Mouse (Mus musculus): ENCODE measurements at regions not wholly inside any gene's neighbourhood (a gene's known extent, or its start where the extent isn't known, plus 50 kb on each side); places are given as distances from the start of the nearest gene placed in this dataset.
"Not testable (repeated sequence)": the region's sequence is repeated elsewhere in the genome, so short reads cannot be mapped to it uniquely, and the experiment has no call there.

GRCm38 (mm10) chr2:53632816-53633474, 441.4 kb downstream of the Arl6ip6 start:
- H3K4me1 ChIP-seq (replicated peaks); H3K36me3 ChIP-seq; H3K4me2 ChIP-seq; H3K27ac ChIP-seq; H3K27me3 ChIP-seq; H3K9me3 ChIP-seq; H3K4me3 ChIP-seq (replicated peaks); H3K9ac ChIP-seq (replicated peaks); ATAC-seq (ENCODE audit: insufficient number of reproducible peaks, insufficient read depth, low FRiP score, low TSS enrichment, low read depth): not testable (repeated sequence)
- WGBS, result 68% methylated on average over 19 of the region's 19 CpGs

GRCm38 (mm10) chr2:53668599-53669372, 416.6 kb downstream of the Rprm start:
- Histone ChIP-seq H3K4me1 (replicated peaks) (no peaks in the 10 kb centered on the region), H3K9ac (replicated peaks) (no peak overlapping the region), H3K4me2 (no peak overlapping the region), H3K27me3 (no peaks in the 10 kb centered on the region), H3K27ac (no peak overlapping the region), H3K9me3 (no peaks in the 10 kb centered on the region), H3K36me3 (no peaks in the 10 kb centered on the region), H3K4me3 (replicated peaks) (no peak overlapping the region)
- 82% methylated on average over 6 of the region's 6 CpGs for WGBS
- ATAC-seq (ENCODE audit: insufficient number of reproducible peaks, insufficient read depth, low FRiP score, low TSS enrichment, low read depth), result no peak

DNA sequence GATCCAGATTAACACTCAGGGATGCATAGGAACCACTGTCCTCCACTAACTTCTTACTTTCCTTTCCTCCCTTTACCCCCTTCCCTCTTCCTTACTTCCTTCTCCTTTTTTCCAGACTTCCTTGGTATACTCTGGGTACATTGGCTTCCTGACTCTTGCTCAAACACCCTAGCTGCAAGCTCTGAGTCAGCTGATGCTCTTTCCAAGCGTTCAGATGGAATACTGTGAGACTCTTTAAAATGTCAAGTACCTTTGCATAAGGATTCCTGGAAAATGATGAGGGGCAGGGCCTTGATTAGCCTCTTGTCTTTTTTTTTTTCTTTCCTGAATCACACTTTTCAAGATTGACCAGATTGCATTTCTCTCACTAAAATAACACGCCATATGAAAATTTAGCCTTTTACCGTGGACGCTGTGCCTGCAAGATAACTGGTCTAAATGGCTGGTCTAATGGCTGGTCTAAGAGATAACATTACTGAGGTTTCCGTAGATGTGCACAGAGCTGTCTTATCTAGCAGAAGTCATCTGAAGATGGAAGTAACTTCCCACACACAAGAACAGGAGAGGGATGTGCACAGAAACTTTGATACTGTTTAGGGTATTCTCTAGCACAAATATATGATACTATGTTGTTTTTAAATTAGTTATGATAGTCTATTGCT, 404.9 kb downstream of the Rprm start:
- H3K9me3 ChIP-seq, result no peaks in the 10 kb centered on the region
- no peak overlapping the region for H3K27ac ChIP-seq
- no peaks in the 10 kb centered on the region for H3K4me1 ChIP-seq (replicated peaks)
- no peak overlapping the region for H3K4me3 ChIP-seq (replicated peaks)
- H3K27me3 ChIP-seq, result no peaks in the 10 kb centered on the region
- H3K9ac ChIP-seq (replicated peaks), result no peak overlapping the region
- no peaks in the 10 kb centered on the region for H3K36me3 ChIP-seq
- no peak for ATAC-seq (ENCODE audit: insufficient number of reproducible peaks, insufficient read depth, low FRiP score, low TSS enrichment, low read depth)
- no peak overlapping the region for H3K4me2 ChIP-seq
- 85% methylated on average over 5 of the region's 5 CpGs for WGBS

DNA sequence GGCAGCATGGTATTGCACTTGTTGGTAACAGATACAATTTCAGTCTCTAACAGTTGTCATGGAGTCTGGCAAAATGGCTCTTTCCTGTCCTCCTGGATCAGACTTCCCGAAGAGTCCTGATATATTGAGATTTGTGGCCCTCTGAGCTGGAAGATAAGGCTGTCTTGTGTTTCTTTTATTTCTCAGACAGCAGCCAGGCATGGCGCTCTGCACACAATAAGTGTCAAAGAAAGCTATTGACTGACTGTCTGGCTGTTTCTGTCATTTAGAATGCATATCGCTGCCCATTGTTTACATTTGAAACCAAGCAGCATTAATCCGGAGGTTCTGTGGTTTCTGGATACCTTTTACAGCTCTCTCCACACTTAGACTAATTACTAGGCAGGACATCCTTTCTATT, 402.8 kb downstream of the Rprm start:
- Histone ChIP-seq H3K27me3 (no peaks in the 10 kb centered on the region), H3K9me3 (no peaks in the 10 kb centered on the region), H3K36me3 (no peaks in the 10 kb centered on the region), H3K4me1 (replicated peaks) (no peaks in the 10 kb centered on the region), H3K4me3 (replicated peaks) (no peak overlapping the region), H3K9ac (replicated peaks) (no peak overlapping the region), H3K27ac (no peak overlapping the region), H3K4me2 (no peak overlapping the region)
- ATAC-seq (ENCODE audit: insufficient number of reproducible peaks, insufficient read depth, low FRiP score, low TSS enrichment, low read depth), result no peak
- 79% methylated on average over 4 of the region's 4 CpGs for WGBS

DNA sequence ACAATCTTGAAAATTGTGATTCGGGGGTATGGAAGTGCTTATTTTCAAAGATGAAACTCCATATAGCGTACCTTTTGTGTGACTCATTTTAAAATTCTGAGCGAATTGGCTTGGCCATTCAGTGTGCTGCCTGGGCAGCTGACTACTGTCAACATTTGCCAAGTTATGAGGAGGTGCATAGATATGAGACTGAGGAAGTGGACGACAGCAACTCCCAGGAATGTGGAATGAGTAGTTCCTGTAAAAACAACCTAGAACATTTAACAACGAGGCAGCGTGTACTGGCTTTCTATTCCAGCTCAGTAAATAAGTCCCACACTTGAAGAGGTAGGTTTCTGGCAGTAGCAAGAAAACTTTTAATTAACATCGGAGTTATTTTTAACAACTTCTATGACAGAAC, 398.1 kb downstream of the Rprm start:
- Histone ChIP-seq H3K27me3 (no peaks in the 10 kb centered on the region), H3K36me3 (no peaks in the 10 kb centered on the region), H3K27ac (no peak overlapping the region), H3K4me1 (replicated peaks) (no peaks in the 10 kb centered on the region), H3K4me2 (no peak overlapping the region), H3K9me3 (no peaks in the 10 kb centered on the region), H3K9ac (replicated peaks) (no peak overlapping the region), H3K4me3 (replicated peaks) (no peak overlapping the region)
- 82% methylated on average over 7 of the region's 7 CpGs for WGBS
- no peak for ATAC-seq (ENCODE audit: insufficient number of reproducible peaks, insufficient read depth, low FRiP score, low TSS enrichment, low read depth)

GRCm38 (mm10) chr2:53689223-53689880, 396.0 kb downstream of the Rprm start:
- Histone ChIP-seq H3K4me2 (no peak overlapping the region), H3K9me3 (no peaks in the 10 kb centered on the region), H3K9ac (replicated peaks) (no peak overlapping the region), H3K4me3 (replicated peaks) (no peak overlapping the region), H3K27ac (no peak overlapping the region), H3K4me1 (replicated peaks) (no peaks in the 10 kb centered on the region), H3K36me3 (no peaks in the 10 kb centered on the region), H3K27me3 (no peaks in the 10 kb centered on the region)
- ATAC-seq (ENCODE audit: insufficient number of reproducible peaks, insufficient read depth, low FRiP score, low TSS enrichment, low read depth), result no peak
- WGBS, result 48% methylated on average over 3 of the region's 3 CpGs

GRCm38 (mm10) chr2:53691580-53692118, 393.7 kb downstream of the Rprm start:
- Histone ChIP-seq H3K4me3 (replicated peaks) (no peak overlapping the region), H3K9me3 (no peaks in the 10 kb centered on the region), H3K27me3 (no peaks in the 10 kb centered on the region), H3K4me2 (no peak overlapping the region), H3K9ac (replicated peaks) (no peak overlapping the region), H3K4me1 (replicated peaks) (no peaks in the 10 kb centered on the region), H3K27ac (no peak overlapping the region), H3K36me3 (no peaks in the 10 kb centered on the region)
- ATAC-seq (ENCODE audit: insufficient number of reproducible peaks, insufficient read depth, low FRiP score, low TSS enrichment, low read depth), result no peak
- 78% methylated on average over 5 of the region's 5 CpGs for WGBS

DNA sequence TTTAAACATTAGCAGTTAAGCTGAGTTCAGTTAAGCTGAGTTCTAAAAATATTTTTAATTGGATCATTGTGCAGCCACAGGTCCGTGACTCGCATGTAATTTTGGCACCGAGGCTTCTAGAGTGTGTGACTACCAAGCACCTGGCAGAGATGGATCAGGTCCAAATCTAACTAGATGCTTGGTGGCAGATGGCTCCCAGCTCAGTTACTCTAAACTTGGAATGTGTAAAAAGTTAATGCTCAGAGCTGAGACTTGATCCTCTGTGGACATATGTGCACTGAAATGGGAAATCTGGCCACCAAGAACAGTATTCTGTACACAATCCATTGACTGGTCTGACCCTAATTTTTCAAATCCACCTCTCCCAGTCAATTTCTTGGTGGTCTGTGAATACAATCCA, 374.1 kb downstream of the Rprm start:
- 72% methylated on average over 3 of the region's 3 CpGs for WGBS
- no peaks in the 10 kb centered on the region for H3K27me3 ChIP-seq
- no peak overlapping the region for H3K9ac ChIP-seq (replicated peaks)
- H3K27ac ChIP-seq, result no peak overlapping the region
- no peak overlapping the region for H3K4me3 ChIP-seq (replicated peaks)
- H3K4me1 ChIP-seq (replicated peaks), result no peaks in the 10 kb centered on the region; the same call in 1 of the 2 replicates
- no peak overlapping the region for H3K4me2 ChIP-seq
- no peaks in the 10 kb centered on the region for H3K9me3 ChIP-seq
- no peaks in the 10 kb centered on the region for H3K36me3 ChIP-seq
- ATAC-seq (ENCODE audit: insufficient number of reproducible peaks, insufficient read depth, low FRiP score, low TSS enrichment, low read depth), result no peak

DNA sequence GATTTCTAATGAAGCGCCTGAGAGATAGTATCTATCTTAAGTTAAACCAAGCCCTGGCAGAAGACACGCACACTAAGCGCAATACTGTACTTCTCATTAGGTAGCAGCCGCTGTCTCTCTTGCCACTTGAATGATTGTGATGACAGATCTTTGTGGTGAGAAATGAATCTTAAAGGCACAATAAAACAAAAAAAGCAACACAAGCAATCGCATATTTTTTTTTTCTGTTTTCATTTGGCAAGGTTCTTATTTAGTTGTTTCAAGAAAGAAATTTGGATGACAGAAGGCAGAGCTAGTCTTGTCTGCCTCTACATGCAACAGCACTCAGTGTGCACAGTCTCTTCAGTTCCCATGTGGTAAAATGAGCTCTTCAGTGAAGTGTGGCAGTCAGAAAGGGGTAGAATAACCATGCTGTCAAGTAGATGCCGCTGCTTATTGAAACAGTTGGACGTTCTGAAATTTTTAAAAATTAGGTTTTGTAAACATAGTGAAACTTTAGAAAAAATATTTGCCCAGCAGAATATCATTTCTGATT, 372.2 kb downstream of the Rprm start:
- ATAC-seq (ENCODE audit: insufficient number of reproducible peaks, insufficient read depth, low FRiP score, low TSS enrichment, low read depth), result no peak
- H3K9ac ChIP-seq (replicated peaks), result no peak overlapping the region
- H3K4me3 ChIP-seq (replicated peaks), result no peak overlapping the region
- H3K4me1 ChIP-seq (replicated peaks), result no peaks in the 10 kb centered on the region
- no peak overlapping the region for H3K27ac ChIP-seq
- WGBS, result 92% methylated on average over 7 of the region's 7 CpGs
- no peaks in the 10 kb centered on the region for H3K27me3 ChIP-seq
- H3K4me2 ChIP-seq, result no peak overlapping the region
- no peaks in the 10 kb centered on the region for H3K9me3 ChIP-seq
- no peaks in the 10 kb centered on the region for H3K36me3 ChIP-seq

GRCm38 (mm10) chr2:53715017-53715416, 370.3 kb downstream of the Rprm start:
- no peaks in the 10 kb centered on the region for H3K9me3 ChIP-seq
- 51% methylated on average over 5 of the region's 5 CpGs for WGBS
- no peak for ATAC-seq (ENCODE audit: insufficient number of reproducible peaks, insufficient read depth, low FRiP score, low TSS enrichment, low read depth)
- H3K4me1 ChIP-seq (replicated peaks), result no peaks in the 10 kb centered on the region
- no peak overlapping the region for H3K4me2 ChIP-seq
- H3K27ac ChIP-seq, result no peak overlapping the region
- no peak overlapping the region for H3K9ac ChIP-seq (replicated peaks)
- no peaks in the 10 kb centered on the region for H3K27me3 ChIP-seq
- H3K36me3 ChIP-seq, result no peaks in the 10 kb centered on the region
- no peak overlapping the region for H3K4me3 ChIP-seq (replicated peaks)

DNA sequence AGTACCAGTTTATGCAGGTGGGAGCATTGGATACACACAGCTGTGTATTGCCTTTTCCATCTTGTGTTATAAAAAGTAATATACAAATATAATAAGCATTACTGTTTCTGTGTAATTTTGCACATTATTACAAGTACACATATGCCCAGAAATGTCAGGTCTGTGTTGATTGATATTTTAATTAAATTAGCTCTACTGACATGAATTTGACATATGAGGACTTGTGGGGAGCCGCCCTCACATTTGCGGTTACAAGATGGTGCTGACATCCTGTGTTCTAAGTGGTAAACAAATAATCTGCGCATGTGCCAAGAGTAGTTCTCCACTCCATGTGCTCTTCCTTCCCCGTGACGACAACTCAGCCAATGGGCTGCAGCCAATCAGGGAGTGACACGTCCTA, 362.1 kb downstream of the Rprm start:
- Histone ChIP-seq H3K36me3 (no peaks in the 10 kb centered on the region), H3K9ac (replicated peaks) (no peak overlapping the region), H3K4me1 (replicated peaks) (no peaks in the 10 kb centered on the region), H3K27ac (no peak overlapping the region), H3K27me3 (no peaks in the 10 kb centered on the region), H3K4me3 (replicated peaks) (no peak overlapping the region), H3K4me2 (no peak overlapping the region), H3K9me3 (no peaks in the 10 kb centered on the region)
- no peak for ATAC-seq (ENCODE audit: insufficient number of reproducible peaks, insufficient read depth, low FRiP score, low TSS enrichment, low read depth)
- WGBS, result 96% methylated on average over 6 of the region's 6 CpGs
